Mouse (Mus musculus): ENCODE results near the gene Tmem145.

Tmem145 gene

GRCm38 (mm10) chr7:25292107-25292506 is 13.8 kb upstream of the Tmem145 start:
- DNase-seq (ENCODE audit: extremely low spot score, low read depth, low spot score) = no peak

- DNase-seq (ENCODE audit: extremely low spot score, low read depth, low spot score) = no peak
These were observed 12.6 kb upstream of the Tmem145 start for GRCm38 (mm10) chr7:25293191-25293739.

GRCm38 (mm10) chr7:25294495-25294894 is 11.4 kb upstream of the Tmem145 start:
- no peak for DNase-seq (ENCODE audit: extremely low spot score, low read depth, low spot score)

GRCm38 (mm10) chr7:25294960-25295722 is 10.8 kb upstream of the Tmem145 start:
- no peak for DNase-seq (ENCODE audit: extremely low spot score, low read depth, low spot score)

- no peak for DNase-seq (ENCODE audit: extremely low spot score, low read depth, low spot score)
These were observed 8.9 kb upstream of the Tmem145 start for GRCm38 (mm10) chr7:25296945-25297453.

GRCm38 (mm10) chr7:25297454-25298325 is 8.2 kb upstream of the Tmem145 start, which contains the start of gene Pafah1b3:
TSS of gene Pafah1b3 (minus strand) at chr7:25297986.
- DNase-seq (ENCODE audit: extremely low spot score, low read depth, low spot score) = peak; percentile 89

GRCm38 (mm10) chr7:25301063-25301462 is 4.8 kb upstream of the Tmem145 start, which contains the start of gene Prr19:
TSS of gene Prr19 (plus strand) at chr7:25301411.
- DNase-seq (ENCODE audit: extremely low spot score, low read depth, low spot score) = no peak

- DNase-seq (ENCODE audit: extremely low spot score, low read depth, low spot score) = no peak
These were observed 2.8 kb upstream of the Tmem145 start for GRCm38 (mm10) chr7:25303003-25303684.

GRCm38 (mm10) chr7:25303685-25304006 is 2.3 kb upstream of the Tmem145 start:
- DNase-seq (ENCODE audit: extremely low spot score, low read depth, low spot score) = no peak

- no peak for DNase-seq (ENCODE audit: extremely low spot score, low read depth, low spot score)
These were observed 425 bp upstream of the Tmem145 start for GRCm38 (mm10) chr7:25305481-25305880.

GRCm38 (mm10) chr7:25306614-25306996 is 699 bp downstream of the Tmem145 start:
- no peak for DNase-seq (ENCODE audit: extremely low spot score, low read depth, low spot score)

- DNase-seq (ENCODE audit: extremely low spot score, low read depth, low spot score) = no peak
These were observed 2.9 kb downstream of the Tmem145 start for GRCm38 (mm10) chr7:25308702-25309318.

GRCm38 (mm10) chr7:25309425-25309824 is 3.5 kb downstream of the Tmem145 start:
- DNase-seq (ENCODE audit: extremely low spot score, low read depth, low spot score) = no peak

- DNase-seq (ENCODE audit: extremely low spot score, low read depth, low spot score) = no peak
These were observed 5.3 kb downstream of the Tmem145 start for GRCm38 (mm10) chr7:25311193-25311592.

- DNase-seq (ENCODE audit: extremely low spot score, low read depth, low spot score) = no peak
These were observed 7.4 kb downstream of the Tmem145 start for GRCm38 (mm10) chr7:25313325-25313724.

- no peak for DNase-seq (ENCODE audit: extremely low spot score, low read depth, low spot score)
These were observed 8.8 kb downstream of the Tmem145 start for GRCm38 (mm10) chr7:25314606-25315305.

GRCm38 (mm10) chr7:25315306-25316041 is 9.6 kb downstream of the Tmem145 start:
- DNase-seq (ENCODE audit: extremely low spot score, low read depth, low spot score) = no peak

GRCm38 (mm10) chr7:25316532-25317445 is 10.9 kb downstream of the Tmem145 start, which contains the start of gene Megf8:
TSS of gene Megf8 (plus strand) at chr7:25317164.
- DNase-seq (ENCODE audit: extremely low spot score, low read depth, low spot score) = peak; percentile 100
